Mouse (Mus musculus): Measurements from ENCODE around the gene Cyp2b19. TPM values are rescaled to one million over a fixed set of nuclear protein-coding genes. Genes with fewer than 3 reads are reported as not detected.

Cyp2b19 gene
- not detected in 2 replicates for polyA plus RNA-seq (2012; rRNA removed; ENCODE audit: low replicate concordance)

GRCm38 (mm10) chr7:26756842-26757241, at the start of gene Cyp2b19:
Gene Cyp2b19 (plus strand): TSS chr7:26757142.

GRCm38 (mm10) chr7:26808592-26808991, 51.6 kb downstream of the Cyp2b19 start, which contains the start of gene Cyp2g1:
Gene Cyp2g1 (plus strand): TSS chr7:26808892.

Other genes starting within 250 kb of the Cyp2b19 start
- not detected in 2 replicates for gene Nlrp9a, start 222.1 kb upstream of the Cyp2b19 start, polyA plus RNA-seq (2012; rRNA removed; ENCODE audit: low replicate concordance)
- not detected in 2 replicates for gene Vmn1r185, start 138.7 kb upstream of the Cyp2b19 start, polyA plus RNA-seq (2012; rRNA removed; ENCODE audit: low replicate concordance)
- gene Cyp2b23, start 70.7 kb upstream of the Cyp2b19 start, polyA plus RNA-seq (2012; rRNA removed; ENCODE audit: low replicate concordance): 0.69 TPM in 1 of 2 replicates, not detected in the other
- not detected in 2 replicates for gene Cyp2g1, start 51.8 kb downstream of the Cyp2b19 start, polyA plus RNA-seq (2012; rRNA removed; ENCODE audit: low replicate concordance)
- 0.10 TPM in 1 of 2 replicates, not detected in the other for gene Cyp2a5, start 78.2 kb downstream of the Cyp2b19 start, polyA plus RNA-seq (2012; rRNA removed; ENCODE audit: low replicate concordance)
- gene Cyp2a22, start 182.2 kb downstream of the Cyp2b19 start, polyA plus RNA-seq (2012; rRNA removed; ENCODE audit: low replicate concordance): not detected in 2 replicates